Comparison of ENCODE assay signal across 9 mouse cellular contexts in the genomic region with DNA sequence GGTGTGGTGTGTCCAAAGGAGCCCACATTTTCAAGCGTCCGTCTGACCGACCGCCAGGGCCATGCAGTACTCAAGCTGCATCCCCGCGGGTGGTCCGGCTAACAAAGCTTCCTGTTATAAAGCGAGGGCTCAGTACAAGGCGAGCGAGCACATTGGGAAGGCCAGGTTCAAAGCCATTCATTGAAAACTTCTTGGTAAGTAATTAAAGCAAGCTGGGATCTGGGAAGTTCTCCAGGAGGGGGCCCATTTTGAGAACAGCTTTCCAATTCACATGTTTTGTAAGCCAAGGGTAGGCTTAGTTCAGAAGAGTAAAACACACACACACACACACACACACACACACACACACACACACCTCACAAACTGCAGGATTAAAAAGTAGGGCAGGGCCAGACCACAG. TPM values are rescaled to one million over a fixed set of nuclear protein-coding genes. Genes with fewer than 3 reads are reported as not detected.
DNase-seq lines count a peak whose midpoint lies in the region; ATAC-seq and TF ChIP-seq lines count a peak whose summit lies in the region.
"Had no signal": no experiment of that assay in that cellular context is flagged by ENCODE, and none has a peak within 500 bp of the region (broad histone marks: within the 10 kb centered on the region; RNA-seq: fewer than 3 reads in every experiment).

No protein-coding gene starts in this region.

- H3K27me3 ChIP-seq in lung, embryonic 14.5 days (ENCODE audit: insufficient read depth, low read length): no peaks in the 10 kb centered on the region

- WGBS in lung, embryonic 14.5 days: 45% methylated on average over 10 of the region's 10 CpGs

- H3K27ac ChIP-seq in lung, embryonic 14.5 days (ENCODE audit: low read depth): no peak overlapping the region

- no peaks in the 10 kb centered on the region for H3K4me1 ChIP-seq in lung, embryonic 14.5 days (ENCODE audit: insufficient read depth)

- no peaks in the 10 kb centered on the region for H3K9me3 ChIP-seq in lung, embryonic 14.5 days (ENCODE audit: low read depth, low read length)

- no peak for TF ChIP-seq CTCF in lung, embryonic 14.5 days (IDR thresholded peaks at IDR 0.05; ENCODE audit: low read depth)

- H3K4me2 ChIP-seq in lung, embryonic 14.5 days: no peak overlapping the region

- peak; percentile 58 for DNase-seq in lung, embryonic 14.5 days
- no peak for DNase-seq in lung, postnatal 36 days
- DNase-seq in frontal cortex, adult 2 months (ENCODE audit: extremely low spot score in 1 of 2, low spot score in 1 of 2): peak; percentile 39 to 40
- DNase-seq in left cerebral cortex, postnatal 14 days (ENCODE audit: low spot score in 2 of 2): peak; percentile 39 to 40
- DNase-seq in retina, postnatal 1 day: peak; percentile 80
- no peak for DNase-seq in heart, adult 9 months (ENCODE audit: low spot score in 2 of 2)
- DNase-seq in adrenal gland, adult 8-10 months: no peak
- DNase-seq: cerebellum, adult 11 months had no signal

- H3K9ac ChIP-seq in lung, embryonic 14.5 days: no peak overlapping the region

- no peaks in the 10 kb centered on the region for H3K36me3 ChIP-seq in lung, embryonic 14.5 days (ENCODE audit: insufficient read depth)

- ATAC-seq in lung, embryonic 14.5 days (ENCODE audit: insufficient read depth): peak; percentile 73
- ATAC-seq in megakaryocyte-erythroid progenitor cell, adult 5-6 weeks (replicated peaks; ENCODE audit: low FRiP score, low TSS enrichment, poor library complexity, severe bottlenecking): no peak

- no peak overlapping the region for H3K4me3 ChIP-seq in lung, embryonic 14.5 days (ENCODE audit: low read depth, low read length)

- intact Hi-C loops in left cerebral cortex, postnatal 14 days (cut with DNase I): no loop called here

RNA-seq across cellular contexts. Expression of a gene that starts 57.3 kb away (rescaled TPM):
- 34.1 and 34.6 TPM in 2 replicates for polyA plus RNA-seq in lung, embryonic 14.5 days (2014; fragmentation: Nextera tagmentation; extraction: Ambion mirVana)
- 6.4 and 6.9 TPM in 2 replicates for polyA plus RNA-seq in frontal cortex, adult 2 months (2012; rRNA removed)
- 10 to 100 TPM; 14.5 to 14.6 TPM for total RNA-seq in left cerebral cortex, postnatal 14 days (2021)
- total RNA-seq in megakaryocyte-erythroid progenitor cell, adult 5-6 weeks (2014; fragmentation: Nextera tagmentation): 9.0 and 15.4 TPM in 2 replicates
- 11.8 and 13.6 TPM in 2 replicates for total RNA-seq in megakaryocyte-erythroid progenitor cell, adult 5-6 weeks (2017)
- 10 to 100 TPM; 16.5 to 27.6 (median 19.4) TPM for total RNA-seq in adrenal gland, adult 8-10 months (2022)

Comparison
In these comparisons a context has a peak if more than half of its experiments do, and no peak if none do; other contexts are left out.
1. DNase-seq: peak in lung, embryonic 14.5 days (single experiment), frontal cortex, adult 2 months (2 of 2), left cerebral cortex, postnatal 14 days (2 of 2) and retina, postnatal 1 day (single experiment); none in lung, postnatal 36 days (single experiment), heart, adult 9 months (0 of 2) and adrenal gland, adult 8-10 months (single experiment).